Mouse (Mus musculus) myocyte (in vitro differentiated cells): ENCODE measurements around the gene Morc3. TPM values are rescaled to one million over a fixed set of nuclear protein-coding genes. Genes with fewer than 3 reads are reported as not detected.

Source experiments
- H3K27me3 ChIP-seq: one replicate; pipeline ENCODE4 v1.6.1; 2011; ENCODE audit not compliant: control insufficient read depth, insufficient read depth, insufficient read length
- H3K36me3 ChIP-seq: one replicate; pipeline ENCODE4 v1.6.1; 2011; ENCODE audit not compliant: control insufficient read depth, insufficient read depth
- H3K4me2 ChIP-seq: one replicate; pipeline ENCODE4 v1.6.1; 2011; ENCODE audit warnings: low read depth, control low read depth
- H3K4me3 ChIP-seq: one replicate; pipeline ENCODE4 v1.5.1; 2011; ENCODE audit warnings: mild to moderate bottlenecking, control low read depth, moderate library complexity
- H3K79me2 ChIP-seq: one replicate; pipeline ENCODE4 v1.6.1; 2011; ENCODE audit not compliant: control insufficient read depth, insufficient read depth
- H3ac ChIP-seq: one replicate; pipeline ENCODE4 v1.6.1; 2011; ENCODE audit not compliant: control insufficient read depth, insufficient read length
- CEBPB ChIP-seq: IDR thresholded peaks from 2 replicates; pipeline ENCODE4 v1.6.1; 2011; ENCODE audit warnings: mild to moderate bottlenecking, moderate library complexity; ENCODE audit not compliant: poor library complexity, insufficient read depth, severe bottlenecking
- E2F4 ChIP-seq: IDR thresholded peaks from one replicate; pipeline ENCODE4 v1.6.1; 2011; ENCODE audit warnings: mild to moderate bottlenecking, control low read depth, moderate library complexity; ENCODE audit not compliant: insufficient read depth
- MAX ChIP-seq: IDR thresholded peaks from one replicate; pipeline ENCODE4 v1.6.1; 2011; ENCODE audit warnings: low read depth, mild to moderate bottlenecking, control low read depth
- MYOD1 ChIP-seq, 3 experiments: IDR thresholded peaks; one replicate each; pipeline ENCODE4 v1.6.1; 2011; ENCODE audit warnings: control low read depth in 2 of 3, low read depth in 2 of 3, mild to moderate bottlenecking in 2 of 3, moderate library complexity in 1 of 3; ENCODE audit not compliant: insufficient read length in 2 of 3, control insufficient read depth in 1 of 3
- MYOG ChIP-seq, 3 experiments: IDR thresholded peaks; one replicate each; pipeline ENCODE4 v1.6.1; 2011; ENCODE audit warnings: control low read depth in 2 of 3, low read depth in 2 of 3, mild to moderate bottlenecking in 2 of 3; ENCODE audit not compliant: insufficient read length in 2 of 3, control insufficient read depth in 1 of 3, insufficient read depth in 1 of 3
- POLR2A ChIP-seq: IDR thresholded peaks from one replicate; pipeline ENCODE4 v1.6.1; 2011; ENCODE audit warnings: low read depth, mild to moderate bottlenecking, control low read depth, moderate library complexity; ENCODE audit not compliant: insufficient read length
- POLR2AphosphoS2 ChIP-seq: IDR thresholded peaks from one replicate; pipeline ENCODE4 v1.6.1; 2011; ENCODE audit warnings: low read depth, control low read depth; ENCODE audit not compliant: insufficient read length
- REST ChIP-seq: IDR thresholded peaks from one replicate; pipeline ENCODE4 v1.6.1; 2011; ENCODE audit warnings: mild to moderate bottlenecking, control low read depth, moderate library complexity; ENCODE audit not compliant: insufficient read depth, insufficient read length
- SRF ChIP-seq: IDR thresholded peaks from one replicate; pipeline ENCODE4 v1.6.1; 2011; ENCODE audit warnings: low read depth; ENCODE audit not compliant: control insufficient read depth, insufficient read length
- TCF12 ChIP-seq: IDR thresholded peaks from one replicate; pipeline ENCODE4 v1.6.1; 2011; ENCODE audit warnings: mild to moderate bottlenecking, control low read depth; ENCODE audit not compliant: poor library complexity, insufficient read depth, severe bottlenecking
- TCF3 ChIP-seq: IDR thresholded peaks from one replicate; pipeline ENCODE4 v1.6.1; 2011; ENCODE audit warnings: low read depth, control low read depth; ENCODE audit not compliant: insufficient read length
- USF1 ChIP-seq: IDR thresholded peaks from one replicate; pipeline ENCODE4 v1.6.1; 2011; ENCODE audit warnings: low read depth, mild to moderate bottlenecking, control low read depth, moderate library complexity
- polyA plus RNA-seq: library from polyadenylated mRNA; unstranded; fragments of >200 nt; fragmentation: generic; extraction: Trizol; gene quantifications from one replicate; pipeline ENCODE4 v1.2.1, GENCODE M21; 2012; ENCODE audit warnings: missing spikeins

The Morc3 gene
- polyA plus RNA-seq, 1 experiment: 10.6 TPM

GRCm38 (mm10) chr16:93789971-93790755, 41.8 kb upstream of the Morc3 start:
- Histone ChIP-seq H3K79me2 (no peaks in the 10 kb centered on the region), H3ac (no peak overlapping the region), H3K4me3 (no peak overlapping the region), H3K36me3 (no peaks in the 10 kb centered on the region), H3K27me3 (no peaks in the 10 kb centered on the region), H3K4me2 (no peak overlapping the region)
- TF ChIP-seq MAX: no peak

DNA sequence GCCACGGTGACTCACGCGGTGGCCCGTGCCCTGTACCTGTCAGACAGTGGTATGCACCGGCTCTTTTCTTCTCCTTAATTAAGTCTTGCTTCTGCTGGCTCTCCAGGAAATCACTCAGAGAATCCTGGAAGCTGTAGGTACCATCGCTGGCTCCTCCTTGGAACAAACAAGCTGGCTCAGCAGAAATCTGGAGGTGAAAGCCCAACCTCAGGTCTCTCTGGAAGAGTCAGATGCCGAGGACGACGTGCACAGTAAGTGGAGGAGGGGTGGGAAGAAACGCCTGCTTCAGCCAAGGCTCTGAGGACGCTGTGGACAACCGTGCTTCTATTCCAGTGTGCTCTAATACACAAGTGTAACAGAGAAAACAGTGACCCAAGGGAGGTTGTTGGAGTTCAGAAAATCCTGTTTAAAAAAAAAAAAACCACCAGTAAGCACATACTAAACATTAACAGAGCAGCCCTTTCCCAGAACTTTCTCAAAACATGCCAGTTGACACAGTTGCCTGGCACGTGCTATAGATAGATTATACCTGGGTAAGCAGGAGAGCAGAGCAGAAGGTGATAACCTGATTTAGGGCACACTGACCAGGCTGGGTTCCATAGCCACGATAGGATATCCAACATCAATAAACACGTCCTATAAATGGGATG, 38.8 kb upstream of the Morc3 start:
- TF ChIP-seq USF1 (no peak), SRF (no peak), E2F4 (no peak), CEBPB (no peak), POLR2A (no peak), MYOG (IDR thresholded peaks at IDR 0.05; ENCODE audit: control insufficient read depth in 1 of 3, insufficient read depth in 1 of 3, insufficient read length in 2 of 3, low read depth in 2 of 3) (no peak), MAX (no peak), TCF3 (no peak), POLR2AphosphoS2 (no peak), MYOD1 (IDR thresholded peaks at IDR 0.05; ENCODE audit: control insufficient read depth in 1 of 3, insufficient read length in 2 of 3, low read depth in 2 of 3) (no peak), TCF12 (no peak), REST (no peak)
- Histone ChIP-seq H3K79me2 (no peaks in the 10 kb centered on the region), H3K27me3 (no peaks in the 10 kb centered on the region), H3K4me2 (peak overlapping the region; percentile 42), H3ac (no peak overlapping the region), H3K4me3 (peak overlapping the region; percentile 16), H3K36me3 (no peaks in the 10 kb centered on the region)

DNA sequence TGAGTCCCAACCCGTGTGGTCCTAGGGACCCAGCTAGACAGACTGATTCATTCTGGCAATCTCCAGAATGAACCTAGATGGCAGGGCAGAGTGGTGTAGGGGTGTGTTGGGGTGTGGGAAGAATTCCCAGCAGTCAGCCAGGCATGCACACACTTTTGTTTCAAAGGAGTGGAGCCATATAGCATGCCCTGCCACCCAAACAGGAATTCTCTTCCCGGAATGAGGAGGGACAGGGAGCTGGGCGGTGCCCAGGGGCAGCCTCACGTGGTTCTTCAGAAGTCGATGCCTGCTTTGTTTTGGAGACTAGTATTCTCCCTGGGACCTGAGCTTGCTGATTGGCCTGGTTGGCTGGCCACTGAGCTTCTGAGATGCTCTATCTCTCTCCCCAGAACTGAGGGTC, 37.1 kb upstream of the Morc3 start:
- Histone ChIP-seq H3K4me2 (peak overlapping the region; percentile 42), H3K79me2 (no peaks in the 10 kb centered on the region), H3K36me3 (no peaks in the 10 kb centered on the region), H3K27me3 (no peaks in the 10 kb centered on the region), H3ac (no peak overlapping the region), H3K4me3 (peak overlapping the region; percentile 16)
- TF ChIP-seq TCF3: no peak
- no peak for TF ChIP-seq SRF
- TF ChIP-seq USF1: no peak
- no peak for TF ChIP-seq CEBPB
- TF ChIP-seq TCF12: no peak
- TF ChIP-seq MYOG (IDR thresholded peaks at IDR 0.05; ENCODE audit: control insufficient read depth in 1 of 3, insufficient read depth in 1 of 3, insufficient read length in 2 of 3, low read depth in 2 of 3): peak in 1 of 3 experiments; percentile 64
- TF ChIP-seq POLR2A: peak; percentile 37
- no peak for TF ChIP-seq POLR2AphosphoS2
- TF ChIP-seq E2F4: no peak
- no peak for TF ChIP-seq MYOD1 (IDR thresholded peaks at IDR 0.05; ENCODE audit: control insufficient read depth in 1 of 3, insufficient read length in 2 of 3, low read depth in 2 of 3)
- TF ChIP-seq REST: no peak
- no peak for TF ChIP-seq MAX

- no peak overlapping the region for H3K4me3 ChIP-seq
- H3ac ChIP-seq: no peak overlapping the region
- H3K27me3 ChIP-seq: no peaks in the 10 kb centered on the region
- no peak overlapping the region for H3K4me2 ChIP-seq
- no peak for TF ChIP-seq USF1
- no peak for TF ChIP-seq E2F4
- no peak for TF ChIP-seq TCF12
- no peak for TF ChIP-seq CEBPB
- no peak for TF ChIP-seq MYOD1 (IDR thresholded peaks at IDR 0.05; ENCODE audit: control insufficient read depth in 1 of 3, insufficient read length in 2 of 3, low read depth in 2 of 3)
- no peak for TF ChIP-seq POLR2A
- TF ChIP-seq POLR2AphosphoS2: no peak
- no peak for TF ChIP-seq MAX
- no peak for TF ChIP-seq SRF
- TF ChIP-seq TCF3: no peak
- TF ChIP-seq MYOG (IDR thresholded peaks at IDR 0.05; ENCODE audit: control insufficient read depth in 1 of 3, insufficient read depth in 1 of 3, insufficient read length in 2 of 3, low read depth in 2 of 3): no peak
- TF ChIP-seq REST: no peak
- no peaks in the 10 kb centered on the region for H3K79me2 ChIP-seq
- no peaks in the 10 kb centered on the region for H3K36me3 ChIP-seq
These were observed 36.5 kb upstream of the Morc3 start for GRCm38 (mm10) chr16:93795391-93795790.
